Mouse (Mus musculus): ENCODE measurements around the gene Spdye4a. TPM values are rescaled to one million over a fixed set of nuclear protein-coding genes. Genes with fewer than 3 reads are reported as not detected.

Gene Spdye4a
- total and polyA plus RNA-seq, 3 experiments: not detected

GRCm38 (mm10) chr5:143180255-143181076 is 46.2 kb downstream of the Spdye4a start, which contains the start of the genes Rbak and Spdye4b:
Gene Rbak (minus strand): TSS chr5:143180775.
Gene Spdye4b (plus strand): TSS chr5:143181017.
- peaks cover 6% of the 10 kb centered on the region; the same call in 1 of the 2 replicates for H3K27me3 ChIP-seq (ENCODE audit: insufficient read depth, low read length)
- peaks cover 24% of the 10 kb centered on the region for H3K4me1 ChIP-seq (ENCODE audit: insufficient read depth, low read depth, low read length)

GRCm38 (mm10) chr5:143179179-143179578 is 47.5 kb downstream of the Spdye4a start:
- TF ChIP-seq CTCF (IDR thresholded peaks at IDR 0.05; ENCODE audit: low read depth, low read length): peak; percentile 39
- no peak for TF ChIP-seq TAL1 (conservative IDR thresholded peaks at IDR 0.05; ENCODE audit: low read depth, low read length)
- peaks cover 17% of the 10 kb centered on the region for H3K9me3 ChIP-seq (replicated peaks)
- H3K4me1 ChIP-seq (ENCODE audit: insufficient read depth, low read depth, low read length): peaks cover 24% of the 10 kb centered on the region
- DNase-seq (ENCODE audit: low spot score): peak; percentile 48
- no peak for ATAC-seq (ENCODE audit: extremely low read depth, insufficient number of reproducible peaks, low FRiP score, poor library complexity, severe bottlenecking)
- peak overlapping the region; percentile 29; the same call in 1 of the 2 replicates for H3K4me3 ChIP-seq (ENCODE audit: low read depth, low read length)
- peaks cover 49% of the 10 kb centered on the region for H3K36me3 ChIP-seq (replicated peaks)
- H3K27me3 ChIP-seq (ENCODE audit: insufficient read depth, low read length): peaks cover 3% of the 10 kb centered on the region; the same call in 1 of the 2 replicates

More at GRCm38 (mm10) chr5:143180255-143181076, 46.2 kb downstream of the Spdye4a start, which contains the start of the genes Rbak and Spdye4b:
- peak; percentile 93 for ATAC-seq (ENCODE audit: extremely low read depth, insufficient number of reproducible peaks, low FRiP score, poor library complexity, severe bottlenecking)
- peaks cover 36% of the 10 kb centered on the region for H3K36me3 ChIP-seq (replicated peaks)
- H3K9me3 ChIP-seq (replicated peaks): peaks cover 10% of the 10 kb centered on the region
- peak within 1 kb of the TSS; percentile 76 for H3K4me3 ChIP-seq (ENCODE audit: low read depth, low read length)
- peak; percentile 86 for DNase-seq (ENCODE audit: low spot score)
- TF ChIP-seq GATA1 (IDR thresholded peaks at IDR 0.05; ENCODE audit: borderline replicate concordance, low read length): no peak
- no peak for TF ChIP-seq CTCF (IDR thresholded peaks at IDR 0.05; ENCODE audit: low read depth, low read length)
- no peak for TF ChIP-seq TAL1 (conservative IDR thresholded peaks at IDR 0.05; ENCODE audit: low read depth, low read length)
- no peak for TF ChIP-seq POLR2AphosphoS5 (IDR thresholded peaks at IDR 0.05; ENCODE audit: insufficient replicate concordance, low read depth, low read length)
- no peak for TF ChIP-seq GATA2 (IDR thresholded peaks at IDR 0.05; ENCODE audit: borderline replicate concordance, low read depth, low read length)

GRCm38 (mm10) chr5:143177541-143178200 is 49.0 kb downstream of the Spdye4a start:
- Histone ChIP-seq H3K4me1 (ENCODE audit: insufficient read depth, low read depth, low read length) (peaks cover 24% of the 10 kb centered on the region), H3K9me3 (replicated peaks) (peaks cover 29% of the 10 kb centered on the region), H3K36me3 (replicated peaks) (peaks cover 64% of the 10 kb centered on the region), H3K27me3 (ENCODE audit: insufficient read depth, low read length) (no peaks in the 10 kb centered on the region), H3K4me3 (ENCODE audit: low read depth, low read length) (no peak overlapping the region)
- no peak for TF ChIP-seq POLR2AphosphoS5 (IDR thresholded peaks at IDR 0.05; ENCODE audit: insufficient replicate concordance, low read depth, low read length)
- no peak for TF ChIP-seq GATA2 (IDR thresholded peaks at IDR 0.05; ENCODE audit: borderline replicate concordance, low read depth, low read length)
- TF ChIP-seq CTCF (IDR thresholded peaks at IDR 0.05; ENCODE audit: low read depth, low read length): no peak
- no peak for TF ChIP-seq TAL1 (conservative IDR thresholded peaks at IDR 0.05; ENCODE audit: low read depth, low read length)
- TF ChIP-seq GATA1 (IDR thresholded peaks at IDR 0.05; ENCODE audit: borderline replicate concordance, low read length): no peak
- DNase-seq (ENCODE audit: low spot score) (no peak), ATAC-seq (ENCODE audit: extremely low read depth, insufficient number of reproducible peaks, low FRiP score, poor library complexity, severe bottlenecking) (no peak)

- Histone ChIP-seq H3K27me3 (ENCODE audit: insufficient read depth, low read length) (no peaks in the 10 kb centered on the region), H3K4me1 (ENCODE audit: insufficient read depth, low read depth, low read length) (peaks cover 22% of the 10 kb centered on the region), H3K4me3 (ENCODE audit: low read depth, low read length) (no peak overlapping the region), H3K9me3 (replicated peaks) (peaks cover 29% of the 10 kb centered on the region), H3K36me3 (replicated peaks) (peaks cover 77% of the 10 kb centered on the region)
- no peak for DNase-seq (ENCODE audit: low spot score)
- no peak for TF ChIP-seq GATA2 (IDR thresholded peaks at IDR 0.05; ENCODE audit: borderline replicate concordance, low read depth, low read length)
- no peak for TF ChIP-seq CTCF (IDR thresholded peaks at IDR 0.05; ENCODE audit: low read depth, low read length)
- TF ChIP-seq GATA1 (IDR thresholded peaks at IDR 0.05; ENCODE audit: borderline replicate concordance, low read length): no peak
- no peak for TF ChIP-seq POLR2AphosphoS5 (IDR thresholded peaks at IDR 0.05; ENCODE audit: insufficient replicate concordance, low read depth, low read length)
- TF ChIP-seq TAL1 (conservative IDR thresholded peaks at IDR 0.05; ENCODE audit: low read depth, low read length): no peak
- no peak for ATAC-seq (ENCODE audit: extremely low read depth, insufficient number of reproducible peaks, low FRiP score, poor library complexity, severe bottlenecking)
These were observed 50.7 kb downstream of the Spdye4a start for GRCm38 (mm10) chr5:143175970-143176369.

Other genes starting within 250 kb of the Spdye4a start
- gene Rnf216, start 113.9 kb downstream of the Spdye4a start, total RNA-seq (2014; fragmentation: Nextera tagmentation): 87.4 and 89.5 TPM in 2 replicates
- 41.9 and 54.9 TPM in 2 replicates for gene Rnf216, start 113.9 kb downstream of the Spdye4a start, total RNA-seq (2017)
- 35.3 and 35.5 TPM in 2 replicates for gene Rnf216, start 113.9 kb downstream of the Spdye4a start, polyA plus RNA-seq (2012)
- 0.23 TPM in 1 of 2 replicates, not detected in the other for gene Olfr718-ps1, start 79.3 kb downstream of the Spdye4a start, total RNA-seq (2014; fragmentation: Nextera tagmentation)
- gene Olfr718-ps1, start 79.3 kb downstream of the Spdye4a start, total RNA-seq (2017): 0.12 and 0.16 TPM in 2 replicates
- gene Olfr718-ps1, start 79.3 kb downstream of the Spdye4a start, polyA plus RNA-seq (2012): not detected in 2 replicates
- 21.4 and 26.6 TPM in 2 replicates for gene Rbak, start 46.1 kb downstream of the Spdye4a start, total RNA-seq (2014; fragmentation: Nextera tagmentation)
- gene Rbak, start 46.1 kb downstream of the Spdye4a start, total RNA-seq (2017): 19.8 and 21.5 TPM in 2 replicates
- gene Rbak, start 46.1 kb downstream of the Spdye4a start, polyA plus RNA-seq (2012): 3.0 TPM in 2 replicates
- 0.53 TPM in 1 of 2 replicates, not detected in the other for gene Spdye4b, start 45.9 kb downstream of the Spdye4a start, total RNA-seq (2014; fragmentation: Nextera tagmentation)
- gene Spdye4b, start 45.9 kb downstream of the Spdye4a start, total RNA-seq (2017): 0.05 and 0.17 TPM in 2 replicates
- gene Spdye4b, start 45.9 kb downstream of the Spdye4a start, polyA plus RNA-seq (2012): not detected in 2 replicates
- gene Zfp12, start 8.3 kb upstream of the Spdye4a start, total RNA-seq (2014; fragmentation: Nextera tagmentation): 16.7 and 21.4 TPM in 2 replicates
- 22.1 and 22.3 TPM in 2 replicates for gene Zfp12, start 8.3 kb upstream of the Spdye4a start, total RNA-seq (2017)
- 3.9 and 4.2 TPM in 2 replicates for gene Zfp12, start 8.3 kb upstream of the Spdye4a start, polyA plus RNA-seq (2012)
- 2.4 and 3.6 TPM in 2 replicates for gene Zfp316, start 43.1 kb upstream of the Spdye4a start, total RNA-seq (2014; fragmentation: Nextera tagmentation)
- gene Zfp316, start 43.1 kb upstream of the Spdye4a start, total RNA-seq (2017): 3.4 and 3.7 TPM in 2 replicates
- gene Zfp316, start 43.1 kb upstream of the Spdye4a start, polyA plus RNA-seq (2012): 8.2 and 9.6 TPM in 2 replicates
- gene Zfp853, start 66.7 kb upstream of the Spdye4a start, total RNA-seq (2014; fragmentation: Nextera tagmentation): 0.63 TPM in 1 of 2 replicates, not detected in the other
- 0.06 and 0.11 TPM in 2 replicates for gene Zfp853, start 66.7 kb upstream of the Spdye4a start, total RNA-seq (2017)
- 0.03 and 0.10 TPM in 2 replicates for gene Zfp853, start 66.7 kb upstream of the Spdye4a start, polyA plus RNA-seq (2012)
- gene E130309D02Rik, start 88.5 kb upstream of the Spdye4a start, total RNA-seq (2014; fragmentation: Nextera tagmentation): 75.0 and 91.2 TPM in 2 replicates
- 18.0 and 19.4 TPM in 2 replicates for gene E130309D02Rik, start 88.5 kb upstream of the Spdye4a start, total RNA-seq (2017)
- gene E130309D02Rik, start 88.5 kb upstream of the Spdye4a start, polyA plus RNA-seq (2012): 134 and 163 TPM in 2 replicates
- 53.5 and 75.9 TPM in 2 replicates for gene Zdhhc4, start 102.4 kb upstream of the Spdye4a start, total RNA-seq (2014; fragmentation: Nextera tagmentation)
- 45.6 and 45.8 TPM in 2 replicates for gene Zdhhc4, start 102.4 kb upstream of the Spdye4a start, total RNA-seq (2017)
- gene Zdhhc4, start 102.4 kb upstream of the Spdye4a start, polyA plus RNA-seq (2012): 47.5 and 68.7 TPM in 2 replicates
- gene Grid2ip, start 130.4 kb upstream of the Spdye4a start, total RNA-seq (2014; fragmentation: Nextera tagmentation): not detected in 2 replicates
- 0.05 TPM in 1 of 2 replicates, not detected in the other for gene Grid2ip, start 130.4 kb upstream of the Spdye4a start, total RNA-seq (2017)
- gene Grid2ip, start 130.4 kb upstream of the Spdye4a start, polyA plus RNA-seq (2012): 0.02 TPM in 1 of 2 replicates, not detected in the other
- 55.7 and 59.7 TPM in 2 replicates for gene Kdelr2, start 176.9 kb upstream of the Spdye4a start, total RNA-seq (2014; fragmentation: Nextera tagmentation)
- gene Kdelr2, start 176.9 kb upstream of the Spdye4a start, total RNA-seq (2017): 75.3 and 95.5 TPM in 2 replicates
- 43.7 and 44.6 TPM in 2 replicates for gene Kdelr2, start 176.9 kb upstream of the Spdye4a start, polyA plus RNA-seq (2012)
- gene Daglb, start 237.7 kb upstream of the Spdye4a start, total RNA-seq (2014; fragmentation: Nextera tagmentation): 19.4 and 29.9 TPM in 2 replicates
- gene Daglb, start 237.7 kb upstream of the Spdye4a start, total RNA-seq (2017): 14.1 and 14.4 TPM in 2 replicates
- gene Daglb, start 237.7 kb upstream of the Spdye4a start, polyA plus RNA-seq (2012): 6.1 and 9.0 TPM in 2 replicates

Measured in G1E (cell line).